Mouse (Mus musculus): ENCODE measurements around the gene Gdpd5. TPM values are rescaled to one million over a fixed set of nuclear protein-coding genes. Genes with fewer than 3 reads are reported as not detected.

Gene Gdpd5
- total and polyA plus RNA-seq, 3 experiments: 0.15 to 0.26 TPM; not detected in 1

DNA sequence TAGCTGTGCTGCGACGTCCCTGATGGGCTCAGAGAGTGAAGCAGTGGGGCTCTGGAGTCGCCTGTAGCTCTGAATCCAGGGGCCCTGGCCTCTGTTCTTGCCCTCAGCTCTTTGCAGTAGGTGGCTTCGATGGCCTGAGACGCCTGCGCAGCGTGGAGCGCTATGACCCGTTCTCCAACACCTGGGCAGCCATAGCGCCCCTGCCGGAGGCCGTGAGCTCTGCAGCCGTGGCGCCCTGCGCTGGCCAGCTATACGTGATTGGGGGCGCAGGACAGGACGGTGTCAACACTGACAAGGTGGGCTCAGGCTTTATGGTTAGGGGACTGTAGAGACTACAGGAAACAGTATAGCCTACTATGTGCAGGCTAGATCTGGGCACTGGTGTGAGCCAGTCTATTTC is 90.4 kb downstream of the Gdpd5 start (continued):
- TF ChIP-seq E2F4 (IDR thresholded peaks at IDR 0.05; ENCODE audit: borderline replicate concordance, low read depth, low read length) (no peak), SMC3 (IDR thresholded peaks at IDR 0.05; ENCODE audit: low read depth, low read length) (no peak)

DNA sequence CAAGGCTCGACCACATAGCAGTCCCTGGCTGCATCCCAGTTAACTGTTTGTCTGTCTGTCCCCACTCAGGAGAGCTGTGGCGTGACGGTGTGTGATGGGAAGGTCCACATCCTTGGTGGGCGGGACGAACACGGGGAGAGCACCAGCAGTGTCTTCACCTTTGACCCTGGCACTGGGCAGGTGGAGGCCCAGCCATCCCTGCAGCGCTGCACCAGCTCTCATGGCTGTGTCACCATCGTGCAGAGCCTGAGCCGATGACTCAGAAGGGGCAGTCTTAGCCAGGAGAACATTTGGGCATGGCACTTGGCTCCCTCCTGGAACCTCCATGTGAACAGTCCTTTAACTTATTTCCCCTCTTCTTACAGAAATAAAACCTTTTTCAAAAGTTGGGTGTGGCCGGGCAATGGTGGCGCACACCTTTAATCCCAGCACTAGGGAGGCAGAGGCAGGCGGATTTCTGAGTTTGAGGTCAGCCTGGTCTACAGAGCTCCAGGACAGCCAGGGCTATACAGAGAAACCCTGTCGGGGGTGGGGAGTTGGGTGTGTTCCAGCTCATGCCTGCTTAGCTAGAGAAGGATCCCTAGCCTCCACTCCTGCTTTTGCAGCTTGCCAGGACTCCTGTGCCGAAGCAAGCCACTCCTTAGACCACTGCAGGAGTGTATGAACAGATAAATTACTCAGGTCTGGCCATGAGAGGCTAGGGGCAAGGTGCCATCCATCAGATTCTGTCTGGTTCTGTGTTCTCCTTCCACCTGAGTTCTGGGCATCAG is 92.6 kb downstream of the Gdpd5 start:
- no peak overlapping the region for H3K27ac ChIP-seq (ENCODE audit: control insufficient read depth, low read depth, low read length)
- H3K27me3 ChIP-seq (ENCODE audit: control insufficient read depth in 1 of 2, insufficient read depth in 2 of 2, low read length in 2 of 2): no peaks in the 10 kb centered on the region
- H3K36me3 ChIP-seq (ENCODE audit: control insufficient read depth in 1 of 2, insufficient read depth in 2 of 2, low read length in 2 of 2): peaks cover 0 to 19% of the 10 kb centered on the region in 2 experiments; a peak in 2 of 4 replicates
- peaks cover 5 to 17% of the 10 kb centered on the region in 2 experiments for H3K4me1 ChIP-seq (ENCODE audit: control insufficient read depth in 1 of 2, insufficient read depth in 2 of 2, low read length in 2 of 2)
- DNase-seq (ENCODE audit: low read depth, low spot score): peak; percentile 38
- H3K79me2 ChIP-seq (ENCODE audit: control insufficient read depth, insufficient read depth, low read length, poor library complexity): no peaks in the 10 kb centered on the region
- H3K9me3 ChIP-seq (replicated peaks; ENCODE audit: insufficient read depth, low read length): no peaks in the 10 kb centered on the region
- TF ChIP-seq ZKSCAN1 (IDR thresholded peaks at IDR 0.05; ENCODE audit: low read depth, low read length): no peak
- no peak for TF ChIP-seq ZC3H11A (IDR thresholded peaks at IDR 0.05; ENCODE audit: low read depth, low read length)
- no peak for TF ChIP-seq NELFE (IDR thresholded peaks at IDR 0.05; ENCODE audit: low read depth, low read length)
- TF ChIP-seq BHLHE40 (IDR thresholded peaks at IDR 0.05; ENCODE audit: borderline replicate concordance, low read depth, low read length): no peak
- no peak for TF ChIP-seq TAL1 (IDR thresholded peaks at IDR 0.05; ENCODE audit: low read length)
- TF ChIP-seq POLR2AphosphoS5 (IDR thresholded peaks at IDR 0.05; ENCODE audit: borderline replicate concordance, low read depth, low read length): no peak
- TF ChIP-seq MYB (IDR thresholded peaks at IDR 0.05; ENCODE audit: low read depth, low read length): no peak
- no peak for TF ChIP-seq TCF12 (IDR thresholded peaks at IDR 0.05; ENCODE audit: low read depth, low read length)
- H3K4me3 ChIP-seq (ENCODE audit: control insufficient read depth in 1 of 2, insufficient read depth in 1 of 2, low read depth in 2 of 2, low read length in 2 of 2): no peak overlapping the region
- no peak overlapping the region for H3K9ac ChIP-seq (ENCODE audit: control insufficient read depth, low read depth, low read length, poor library complexity, severe bottlenecking)

DNA sequence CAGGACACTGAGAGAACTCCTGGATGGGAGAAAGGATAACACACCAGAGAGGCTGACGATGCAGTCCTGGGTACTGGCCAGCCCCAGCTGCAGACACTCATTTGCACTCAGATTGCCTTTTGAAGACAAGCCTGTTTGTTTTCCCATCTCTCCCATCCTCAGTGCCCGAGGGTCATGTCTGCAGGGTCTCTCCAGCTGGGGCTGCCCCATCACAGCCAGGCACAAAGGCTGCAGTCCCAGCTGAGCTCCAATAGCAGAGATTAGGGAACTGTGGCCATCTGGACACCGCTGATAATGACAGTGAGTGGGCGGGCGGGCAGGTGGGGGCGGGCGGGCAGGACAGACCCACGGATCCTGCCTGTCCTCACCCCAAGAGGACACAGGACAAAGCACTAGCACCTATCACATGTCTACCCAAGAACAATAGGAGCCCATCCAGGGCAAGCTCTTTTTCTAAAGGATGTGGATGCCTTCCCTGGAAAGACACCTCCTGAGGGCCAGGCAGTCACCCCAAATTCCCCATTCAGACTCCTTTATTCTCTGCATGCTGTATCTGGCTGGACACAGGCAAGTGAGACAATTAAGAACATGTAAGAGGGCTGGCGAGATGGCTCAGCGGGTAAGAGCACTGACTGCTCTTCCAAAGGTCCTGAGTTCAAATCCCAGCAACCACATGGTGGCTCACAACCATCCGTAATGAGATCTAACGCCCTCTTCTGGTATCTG is 93.8 kb downstream of the Gdpd5 start:
- TF ChIP-seq USF1 (IDR thresholded peaks at IDR 0.05; ENCODE audit: low read depth, low read length) (no peak), TAL1 (IDR thresholded peaks at IDR 0.05; ENCODE audit: low read length) (peak; percentile 85), CHD1 (IDR thresholded peaks at IDR 0.05; ENCODE audit: low read depth, low read length) (no peak), MYC (IDR thresholded peaks at IDR 0.05; ENCODE audit: low read depth, low read length) (0 out of 2 replicates have a peak, but pooled peaks have one; percentile 23), POLR2AphosphoS5 (IDR thresholded peaks at IDR 0.05; ENCODE audit: borderline replicate concordance, low read depth, low read length) (no peak), ETS1 (IDR thresholded peaks at IDR 0.05; ENCODE audit: low read depth, low read length) (peak; percentile 48; the same call in 1 of the 2 replicates), ELF1 (IDR thresholded peaks at IDR 0.05; ENCODE audit: low read depth, low read length) (no peak), EP300 (IDR thresholded peaks at IDR 0.05; ENCODE audit: low read depth in 1 of 2, low read length in 2 of 2) (peak; percentile 52 to 78; a peak in 3 of 4 replicates), TBP (IDR thresholded peaks at IDR 0.05; ENCODE audit: low read depth, low read length) (peak; percentile 86), MXI1 (IDR thresholded peaks at IDR 0.05; ENCODE audit: low read depth, low read length) (peak; percentile 19; the same call in 1 of the 2 replicates), TCF12 (IDR thresholded peaks at IDR 0.05; ENCODE audit: low read depth, low read length) (peak; percentile 84), GATA1 (IDR thresholded peaks at IDR 0.05; ENCODE audit: low read depth, low read length) (peak; percentile 45; the same call in 1 of the 2 replicates), RCOR1 (IDR thresholded peaks at IDR 0.05; ENCODE audit: low read depth, low read length) (0 out of 2 replicates have a peak, but pooled peaks have one; percentile 28)
- H3K9me3 ChIP-seq (replicated peaks; ENCODE audit: insufficient read depth, low read length): no peaks in the 10 kb centered on the region
- H3K27ac ChIP-seq (ENCODE audit: control insufficient read depth, low read depth, low read length): peak overlapping the region; percentile 65
- DNase-seq (ENCODE audit: low read depth, low spot score): peak; percentile 56
- H3K9ac ChIP-seq (ENCODE audit: control insufficient read depth, low read depth, low read length, poor library complexity, severe bottlenecking): peak overlapping the region; percentile 36; the same call in 1 of the 2 replicates
- H3K36me3 ChIP-seq (ENCODE audit: control insufficient read depth in 1 of 2, insufficient read depth in 2 of 2, low read length in 2 of 2): peaks cover 5 to 24% of the 10 kb centered on the region in 2 experiments; a peak in 3 of 4 replicates
- H3K4me3 ChIP-seq (ENCODE audit: control insufficient read depth in 1 of 2, insufficient read depth in 1 of 2, low read depth in 2 of 2, low read length in 2 of 2): no peak overlapping the region
- H3K4me1 ChIP-seq (ENCODE audit: control insufficient read depth in 1 of 2, insufficient read depth in 2 of 2, low read length in 2 of 2): peaks cover 5 to 18% of the 10 kb centered on the region in 2 experiments
- peaks cover 3% of the 10 kb centered on the region for H3K79me2 ChIP-seq (ENCODE audit: control insufficient read depth, insufficient read depth, low read length, poor library complexity)
- no peaks in the 10 kb centered on the region for H3K27me3 ChIP-seq (ENCODE audit: control insufficient read depth in 1 of 2, insufficient read depth in 2 of 2, low read length in 2 of 2)
